Mouse (Mus musculus) urinary bladder, adult 2 months (tissue): ENCODE measurements around the gene Pnck. TPM values are rescaled to one million over a fixed set of nuclear protein-coding genes. Genes with fewer than 3 reads are reported as not detected.

Experiments
- DNase-seq: peaks from one replicate; pipeline ENCODE4 v3.0.0; 2022; ENCODE audit warnings: low spot score
- polyA plus RNA-seq: library from polyadenylated mRNA; depleted of rRNA; stranded (reverse); fragments of >200 nt; gene quantifications from 2 replicates; pipeline ENCODE4 v1.2.3, GENCODE M21; 2012; rRNA removed

The Pnck gene
- 159 and 178 TPM in 2 replicates for polyA plus RNA-seq

GRCm38 (mm10) chrX:73659575-73660283 is at the start of gene Pnck:
Gene Pnck (minus strand): TSS chrX:73660117.
- DNase-seq, result no peak

GRCm38 (mm10) chrX:73700472-73700871 is 40.6 kb upstream of the Pnck start:
- DNase-seq, result no peak

GRCm38 (mm10) chrX:73690917-73691629 is 31.2 kb upstream of the Pnck start:
- no peak for DNase-seq

GRCm38 (mm10) chrX:73685629-73686028 is 25.7 kb upstream of the Pnck start:
- DNase-seq, result no peak

GRCm38 (mm10) chrX:73684978-73685377 is 25.1 kb upstream of the Pnck start:
- DNase-seq, result no peak

- DNase-seq, result no peak
These were observed 24.2 kb upstream of the Pnck start for GRCm38 (mm10) chrX:73684156-73684555.

- DNase-seq, result no peak
These were observed 16.8 kb upstream of the Pnck start for GRCm38 (mm10) chrX:73676668-73677067.

GRCm38 (mm10) chrX:73675231-73675630 is 15.3 kb upstream of the Pnck start:
- no peak for DNase-seq

- DNase-seq, result no peak
These were observed 14.2 kb upstream of the Pnck start for GRCm38 (mm10) chrX:73673968-73674661.

GRCm38 (mm10) chrX:73673619-73673967 is 13.7 kb upstream of the Pnck start:
- DNase-seq, result no peak

GRCm38 (mm10) chrX:73672879-73673618 is 13.1 kb upstream of the Pnck start, which contains the start of gene Slc6a8:
Gene Slc6a8 (plus strand): TSS chrX:73673150.
- peak; percentile 43 for DNase-seq

GRCm38 (mm10) chrX:73672031-73672431 is 12.1 kb upstream of the Pnck start:
- no peak for DNase-seq

- DNase-seq, result no peak
These were observed 3.2 kb upstream of the Pnck start for GRCm38 (mm10) chrX:73663143-73663542.

GRCm38 (mm10) chrX:73660284-73660665 is 358 bp upstream of the Pnck start:
- DNase-seq, result no peak

GRCm38 (mm10) chrX:73658936-73659574 is 862 bp downstream of the Pnck start:
- no peak for DNase-seq

- no peak for DNase-seq
These were observed 1.5 kb downstream of the Pnck start for GRCm38 (mm10) chrX:73658391-73658790.

GRCm38 (mm10) chrX:73655529-73655928 is 4.4 kb downstream of the Pnck start:
- DNase-seq, result no peak

- no peak for DNase-seq
These were observed 5.7 kb downstream of the Pnck start for GRCm38 (mm10) chrX:73654177-73654576.

- no peak for DNase-seq
These were observed 6.5 kb downstream of the Pnck start for GRCm38 (mm10) chrX:73653392-73653791.

GRCm38 (mm10) chrX:73650869-73651268 is 9.0 kb downstream of the Pnck start:
- DNase-seq, result no peak

- no peak for DNase-seq
These were observed 14.8 kb downstream of the Pnck start for GRCm38 (mm10) chrX:73645121-73645520.
